Mouse (Mus musculus): ENCODE measurements at regions not wholly inside any gene's neighbourhood (a gene's known extent, or its start where the extent isn't known, plus 50 kb on each side); places are given as distances from the start of the nearest gene placed in this dataset.

- TF ChIP-seq GATA1 (IDR thresholded peaks at IDR 0.05; ENCODE audit: borderline replicate concordance, low read length) (no peak), FLI1 (IDR thresholded peaks at IDR 0.05; ENCODE audit: low read length) (no peak)
Measured at GRCm38 (mm10) chr9:32916731-32917130, 280.7 kb downstream of the Ets1 start.
